Mouse (Mus musculus) ES-CJ7 (cell line): ENCODE data around the gene Hivep3.

Experiments
- DNase-seq: peaks from one replicate; pipeline ENCODE4 v3.0.0; 2011; ENCODE audit warnings: low read depth, low spot score

The Hivep3 gene

DNA sequence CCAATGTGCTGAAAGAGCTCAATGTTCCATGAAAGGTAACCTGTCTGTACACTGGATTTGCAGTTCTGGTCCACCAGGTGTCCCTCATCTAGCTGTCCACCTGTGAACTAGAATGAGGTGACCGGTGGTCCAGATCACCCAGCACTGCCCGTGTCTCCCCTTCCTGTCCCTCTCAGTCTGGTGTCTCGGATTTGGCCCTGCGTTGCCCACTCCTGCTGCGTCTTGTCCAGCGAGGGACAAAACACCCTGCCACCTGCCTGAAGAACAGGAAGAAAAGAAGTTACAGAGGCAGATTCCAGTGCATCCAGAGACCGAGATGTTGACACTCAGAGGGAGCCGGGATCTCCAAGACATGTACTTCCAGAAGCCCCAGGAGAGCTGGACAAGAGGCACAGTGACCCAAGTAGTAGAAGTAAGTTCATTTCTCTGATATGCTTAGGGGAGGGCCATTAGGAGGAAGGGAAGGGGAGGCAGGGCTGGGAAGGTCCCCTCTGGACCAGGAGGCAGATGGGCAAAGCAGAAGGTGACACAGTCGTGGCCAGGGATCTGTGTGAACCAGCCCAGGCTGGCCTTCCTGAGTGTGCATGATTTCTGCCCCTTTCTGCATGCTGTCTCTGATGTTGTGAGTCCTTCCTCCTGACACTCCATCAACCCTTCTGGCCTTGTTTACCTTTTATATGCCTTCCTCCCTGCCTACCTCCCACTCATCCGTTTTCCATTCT is 138.4 kb downstream of the Hivep3 start:
- no peak for DNase-seq

DNA sequence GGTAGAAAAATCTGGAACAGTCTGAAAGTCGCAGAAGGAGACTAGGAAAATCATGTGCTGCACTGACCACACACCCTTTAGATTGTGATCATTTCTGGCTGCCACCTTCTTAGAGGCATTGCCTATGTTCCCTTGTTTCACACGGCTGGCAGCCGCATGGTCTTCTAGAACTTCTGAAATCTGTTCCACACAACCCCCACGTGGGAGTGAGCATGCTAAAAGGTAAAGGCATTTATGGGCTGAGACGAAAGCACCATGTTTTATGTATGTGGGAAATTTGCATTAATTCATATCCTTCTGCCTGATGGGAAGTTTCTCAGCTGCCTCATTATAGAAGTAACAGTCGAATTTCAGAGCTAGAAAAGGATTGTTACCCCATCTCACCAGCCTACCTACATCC is 140.4 kb downstream of the Hivep3 start:
- DNase-seq = no peak

DNA sequence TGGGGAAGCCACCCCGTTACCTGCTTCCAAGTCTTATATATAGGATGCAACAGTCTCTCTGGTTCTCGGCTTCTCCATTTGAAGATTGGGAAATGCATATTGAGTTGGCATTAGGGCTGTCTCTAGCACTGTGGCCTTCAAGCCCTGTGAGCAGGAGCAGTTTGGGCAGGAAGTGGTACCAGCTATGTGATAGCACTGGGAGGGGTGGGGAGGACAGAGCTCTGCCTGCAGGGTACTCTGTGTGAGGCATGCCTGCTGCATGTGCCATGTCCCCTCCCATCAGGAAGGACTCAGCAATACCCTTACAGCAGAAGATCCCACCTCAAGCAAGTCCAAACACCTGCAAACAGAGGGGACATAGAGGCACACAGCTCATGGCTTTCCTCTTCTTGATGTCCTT is 142.0 kb downstream of the Hivep3 start:
- DNase-seq = no peak

DNA sequence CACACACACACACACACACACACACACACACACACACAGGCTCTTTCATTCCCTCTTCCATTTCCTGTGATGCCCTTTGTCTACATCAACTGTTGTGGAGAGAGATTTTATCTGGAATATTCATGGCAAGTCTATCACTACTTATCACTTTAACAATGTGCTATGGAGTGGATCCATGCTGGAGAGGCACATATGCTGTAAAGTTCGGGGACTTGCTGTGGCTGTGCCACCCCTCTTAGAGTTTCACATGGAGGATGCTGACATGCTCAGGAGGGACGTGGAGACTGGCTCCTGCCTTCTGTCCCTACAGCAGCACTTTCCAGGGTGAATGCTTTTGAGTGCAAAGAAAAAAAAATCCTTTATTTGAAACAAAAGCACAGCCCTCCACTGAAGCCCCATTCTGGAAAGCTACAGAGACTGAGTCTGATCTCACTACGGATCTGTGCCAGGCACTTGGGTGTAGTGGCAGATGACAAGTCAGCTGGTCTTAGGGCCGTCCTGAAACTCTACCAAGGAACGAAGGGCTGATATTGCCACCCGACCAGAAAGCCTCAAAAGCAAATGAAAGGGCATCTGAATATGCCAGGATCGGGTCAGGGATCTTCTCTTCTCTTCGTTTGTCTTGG is 143.1 kb downstream of the Hivep3 start:
- no peak for DNase-seq

DNA sequence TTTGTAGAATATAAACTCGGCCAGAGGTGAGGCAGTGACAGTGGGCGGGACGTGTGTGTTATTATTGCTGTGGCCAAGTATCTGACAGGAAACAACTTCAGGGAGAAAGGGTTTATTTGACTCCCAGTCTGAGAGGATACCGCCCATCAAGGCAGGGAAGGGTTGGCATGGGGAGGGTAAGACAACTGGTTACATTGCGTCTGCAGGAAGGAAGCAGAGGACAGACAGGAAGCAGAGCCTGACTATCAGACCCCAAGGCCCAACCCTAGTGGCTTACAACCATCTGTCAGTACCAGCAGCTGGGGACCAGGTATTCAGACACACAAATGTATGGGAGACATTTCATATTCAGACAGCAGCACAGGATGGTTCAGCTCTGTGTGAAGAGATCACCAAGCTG is 144.6 kb downstream of the Hivep3 start:
- DNase-seq = no peak

DNA sequence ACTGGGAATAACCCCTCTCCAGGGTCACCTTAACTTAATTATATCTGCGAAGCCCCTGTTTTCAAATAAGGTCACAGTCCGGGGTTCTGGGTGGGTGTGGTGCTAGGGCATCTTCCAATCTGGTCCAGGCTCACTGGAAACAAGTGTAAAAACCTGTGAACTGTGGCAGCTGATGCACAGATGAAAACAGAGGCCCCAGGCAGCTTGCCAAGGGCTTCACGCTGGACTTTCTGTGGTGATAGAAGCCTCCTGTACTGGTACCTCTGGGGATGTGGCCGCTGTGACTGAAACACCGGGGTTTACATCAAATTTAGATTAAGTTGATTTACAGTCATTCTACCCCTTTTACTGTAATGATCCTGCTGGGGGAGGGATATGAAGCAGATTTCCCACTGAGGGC is 146.1 kb downstream of the Hivep3 start:
- no peak for DNase-seq

DNA sequence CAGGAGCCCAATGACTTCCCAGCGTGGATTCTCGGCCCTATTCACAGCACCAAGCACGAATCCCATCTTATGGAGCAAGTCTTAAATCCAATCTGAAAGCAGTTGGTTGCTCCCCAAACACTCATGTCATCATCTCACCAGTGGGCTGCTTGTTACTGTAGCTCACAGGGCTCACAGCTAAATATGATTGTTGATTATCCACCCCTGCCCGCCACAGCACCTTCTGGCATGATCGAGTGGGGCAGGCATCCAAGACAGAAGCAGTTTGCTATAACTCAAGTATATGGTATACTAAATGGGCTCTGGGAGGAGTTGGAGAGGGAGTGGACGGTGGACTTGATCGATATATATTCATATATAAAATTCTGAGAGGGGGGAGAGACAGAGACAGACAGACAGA is 146.7 kb downstream of the Hivep3 start:
- no peak for DNase-seq

DNA sequence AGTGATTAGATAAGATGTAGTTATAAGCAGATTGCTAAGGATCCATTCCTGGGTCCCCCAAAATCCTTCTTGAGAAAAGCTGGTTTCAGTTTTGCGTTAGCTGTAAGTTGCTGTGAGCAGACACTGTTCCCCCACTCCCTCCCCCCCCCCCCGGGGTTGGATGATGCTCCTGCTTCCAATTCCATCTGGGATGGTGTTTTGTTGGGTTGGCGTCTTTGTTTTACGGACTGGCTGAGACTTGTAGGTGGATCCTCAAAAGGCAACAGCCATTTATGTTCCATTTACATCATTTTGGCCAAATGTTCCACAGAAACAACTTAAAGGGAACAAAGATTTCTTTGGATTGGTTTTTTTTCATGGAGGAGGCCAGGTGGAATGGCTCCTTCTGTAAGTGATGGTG is 147.7 kb downstream of the Hivep3 start:
- DNase-seq = no peak

DNA sequence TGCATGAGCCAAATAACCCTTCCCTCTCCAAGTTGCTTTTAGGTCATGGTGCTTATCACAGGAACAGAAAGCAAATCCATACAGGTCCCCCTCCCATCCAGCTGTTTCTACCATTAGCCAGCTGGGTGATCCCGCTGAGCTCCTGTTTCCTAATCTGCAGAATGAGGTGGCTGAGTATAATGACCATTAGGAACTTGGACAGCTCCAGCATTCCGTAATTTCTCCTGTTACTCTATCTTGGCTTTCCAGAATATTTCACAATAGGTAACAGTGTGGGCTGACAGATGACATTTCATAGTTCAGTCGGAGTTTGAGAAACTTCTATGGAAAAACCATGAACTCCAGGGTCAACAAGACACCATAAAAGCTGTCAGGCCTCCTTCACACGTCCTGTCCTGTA is 148.8 kb downstream of the Hivep3 start:
- DNase-seq = no peak

DNA sequence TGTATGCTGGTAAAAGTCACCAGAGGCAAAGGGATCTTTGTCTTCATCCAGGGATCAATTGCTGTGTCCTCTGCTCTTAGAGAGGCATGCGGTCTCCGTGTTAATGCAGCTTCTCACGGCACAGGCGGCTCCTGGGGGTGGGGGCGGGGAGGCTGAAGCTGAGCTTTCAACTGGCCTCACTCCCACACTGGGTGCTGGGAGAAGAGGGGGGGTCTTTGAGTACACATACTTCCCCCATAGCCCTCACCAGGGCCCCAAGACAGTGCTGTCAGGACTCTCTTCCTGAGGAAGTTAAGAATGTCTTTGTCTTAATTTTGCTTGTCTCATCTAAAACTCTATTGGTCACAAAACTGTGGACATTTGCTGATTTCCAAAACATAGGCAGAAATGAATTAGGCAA is 149.2 kb downstream of the Hivep3 start:
- DNase-seq = no peak

DNA sequence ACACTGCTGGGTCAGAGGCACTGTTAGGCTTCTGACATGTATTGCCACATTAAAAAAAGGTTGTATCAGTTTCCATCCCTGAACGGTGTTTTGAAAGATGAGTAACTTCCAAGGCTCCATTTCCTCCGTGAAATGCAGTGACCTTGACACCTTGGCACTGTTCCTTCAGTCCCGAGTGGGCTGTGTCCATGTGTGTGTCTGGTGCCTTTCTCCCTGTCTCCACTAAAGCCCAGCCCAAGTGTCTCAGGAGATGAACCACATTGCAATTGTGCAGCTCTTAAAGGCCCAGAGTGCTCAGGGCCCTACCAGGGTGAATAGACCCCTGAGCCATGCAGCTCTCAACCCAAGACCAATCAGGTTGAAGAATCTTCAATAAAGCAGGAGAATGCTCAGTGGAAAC is 153.0 kb downstream of the Hivep3 start:
- DNase-seq = no peak

DNA sequence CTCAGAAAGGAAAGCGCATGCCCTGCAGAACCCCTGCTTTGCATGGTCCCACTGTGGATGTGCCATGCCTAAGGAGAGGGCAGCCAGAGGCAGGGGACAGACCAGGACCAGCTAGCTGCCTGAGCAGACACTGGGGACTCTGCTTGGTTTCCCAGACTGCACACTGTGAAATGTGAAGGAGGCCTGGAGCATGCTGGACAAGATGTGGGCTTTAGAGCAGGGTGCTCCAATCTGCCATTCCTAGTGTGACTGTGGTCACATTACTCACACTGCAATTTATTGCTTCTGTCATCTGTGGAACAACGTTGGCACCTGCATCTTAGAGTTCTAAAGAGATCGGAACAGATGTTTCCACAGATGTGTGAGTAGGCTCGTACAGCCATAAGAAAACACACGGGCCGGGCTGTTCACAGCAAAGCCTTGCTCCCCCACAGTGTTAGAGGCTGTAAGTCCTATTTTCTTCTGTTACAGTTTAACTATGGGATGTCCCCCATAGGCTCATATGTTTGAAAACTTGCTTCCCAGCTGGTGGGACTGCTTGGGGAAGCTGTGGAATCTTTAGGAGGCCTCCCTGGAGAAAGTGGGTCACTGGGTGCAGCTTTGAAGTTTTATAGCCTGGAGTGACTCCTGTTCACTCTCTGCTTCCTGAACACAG is 154.1 kb downstream of the Hivep3 start:
- DNase-seq = no peak

DNA sequence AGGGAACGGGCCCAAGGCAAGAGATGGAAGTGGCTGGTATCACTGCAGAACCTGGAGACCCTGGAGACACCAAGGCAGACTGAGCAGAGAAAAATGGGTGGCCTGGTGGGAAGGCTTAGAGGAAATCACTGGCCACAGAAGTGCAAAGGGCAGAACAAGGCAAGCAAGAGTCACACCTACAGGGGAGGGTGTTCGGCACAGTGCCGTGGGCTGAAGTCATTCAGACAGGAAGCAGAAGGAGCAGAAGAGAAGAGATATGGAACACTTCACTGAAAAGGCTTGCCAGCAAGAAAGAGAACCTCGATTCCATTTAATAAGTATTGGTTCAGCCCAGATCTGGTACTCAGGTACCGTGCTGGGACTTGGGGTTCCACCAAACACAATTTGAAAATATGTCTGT is 156.2 kb downstream of the Hivep3 start:
- DNase-seq = no peak

DNA sequence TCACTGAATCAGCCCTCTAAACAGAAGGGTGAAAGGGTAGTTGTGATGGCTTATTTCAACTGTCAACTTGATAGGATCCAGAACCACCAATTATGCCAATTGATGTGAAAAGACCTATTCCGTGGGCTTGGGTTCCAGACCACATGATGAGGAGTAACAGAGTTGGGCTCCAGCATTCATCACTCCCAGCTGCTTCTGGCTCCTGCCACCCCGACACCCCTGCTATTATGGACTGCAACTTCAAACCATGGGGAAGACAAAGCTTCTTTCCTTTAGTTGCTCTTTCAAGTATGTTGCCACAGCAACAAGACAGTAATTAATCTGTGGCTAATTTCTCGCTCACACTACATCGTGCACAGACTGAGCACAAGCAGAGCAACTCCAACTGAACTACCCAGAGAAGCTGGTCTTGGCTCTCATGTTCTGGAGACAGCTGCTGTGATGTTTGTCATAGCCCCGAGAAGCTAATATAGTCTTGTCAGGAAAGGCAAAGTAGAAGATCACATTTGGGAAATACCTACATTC is 159.7 kb downstream of the Hivep3 start:
- no peak for DNase-seq

DNA sequence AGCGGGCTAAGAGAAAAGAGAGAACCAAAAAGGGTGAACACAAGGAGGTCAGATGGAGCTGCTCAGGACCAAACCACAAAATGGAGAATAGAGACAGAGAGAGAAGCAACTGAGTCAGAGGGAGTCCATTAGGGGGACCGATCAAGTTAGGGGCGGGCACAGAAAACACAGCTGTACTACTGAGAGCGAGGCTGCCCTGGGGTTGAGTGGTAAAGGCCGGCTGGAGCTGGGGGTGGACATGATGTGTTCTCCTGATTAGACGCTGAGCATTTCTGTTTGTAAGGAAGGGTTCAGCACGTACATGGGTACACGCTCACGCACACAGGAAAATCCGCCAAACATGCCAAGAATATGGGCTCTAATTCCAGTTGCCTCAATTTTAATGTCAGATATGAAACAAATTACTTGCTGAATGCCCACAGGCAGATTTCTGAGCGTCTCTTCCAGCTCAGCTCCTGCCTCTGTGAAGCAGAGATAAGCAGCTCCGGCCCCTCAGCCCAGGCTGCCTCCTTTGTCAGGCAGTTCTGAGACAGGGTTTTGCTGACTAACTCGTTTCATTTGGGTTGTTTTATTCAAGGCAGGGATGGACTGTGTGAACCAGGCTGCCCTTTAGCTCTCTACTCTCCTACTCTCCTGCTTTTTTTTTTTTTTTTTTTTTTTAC is 161.3 kb downstream of the Hivep3 start:
- DNase-seq = no peak

DNA sequence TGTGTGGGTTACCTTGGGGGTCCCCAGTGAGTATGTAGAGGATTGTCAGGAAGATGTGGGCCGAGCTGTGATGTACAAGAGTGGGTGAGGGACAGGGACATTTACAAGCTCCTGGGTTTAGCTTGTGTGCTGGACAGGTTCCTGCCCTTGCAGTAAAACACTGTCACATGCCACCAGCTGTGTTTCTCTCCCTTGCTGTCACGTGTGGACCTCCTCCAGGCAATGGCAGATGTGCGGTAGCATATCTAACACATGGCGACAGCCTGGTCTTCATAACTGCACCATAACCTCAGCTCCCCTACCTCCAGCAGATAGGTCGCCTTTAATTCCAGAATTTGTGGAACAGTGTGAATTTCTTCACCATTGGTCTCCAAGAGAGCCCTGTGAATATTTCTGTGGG is 161.9 kb downstream of the Hivep3 start:
- no peak for DNase-seq

DNA sequence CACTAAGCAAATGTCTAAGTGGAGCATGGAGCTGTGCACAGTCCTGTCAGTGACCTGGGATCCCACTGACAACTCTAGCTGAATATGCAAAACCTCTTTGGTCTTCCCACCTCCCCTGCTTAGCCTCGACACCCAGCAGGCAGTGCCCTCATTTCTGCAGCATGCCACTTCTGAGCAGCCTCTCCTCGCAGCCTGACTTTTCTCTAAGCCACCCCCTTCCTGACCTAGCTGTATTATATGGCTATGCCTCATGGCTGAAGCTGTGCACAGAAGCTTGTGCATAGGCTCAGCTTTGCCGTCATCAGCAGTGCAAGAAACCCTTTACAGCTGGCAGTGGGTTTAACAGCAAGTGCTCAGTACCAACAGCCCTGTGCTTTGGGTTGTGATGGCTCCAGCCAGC is 163.0 kb downstream of the Hivep3 start:
- no peak for DNase-seq

DNA sequence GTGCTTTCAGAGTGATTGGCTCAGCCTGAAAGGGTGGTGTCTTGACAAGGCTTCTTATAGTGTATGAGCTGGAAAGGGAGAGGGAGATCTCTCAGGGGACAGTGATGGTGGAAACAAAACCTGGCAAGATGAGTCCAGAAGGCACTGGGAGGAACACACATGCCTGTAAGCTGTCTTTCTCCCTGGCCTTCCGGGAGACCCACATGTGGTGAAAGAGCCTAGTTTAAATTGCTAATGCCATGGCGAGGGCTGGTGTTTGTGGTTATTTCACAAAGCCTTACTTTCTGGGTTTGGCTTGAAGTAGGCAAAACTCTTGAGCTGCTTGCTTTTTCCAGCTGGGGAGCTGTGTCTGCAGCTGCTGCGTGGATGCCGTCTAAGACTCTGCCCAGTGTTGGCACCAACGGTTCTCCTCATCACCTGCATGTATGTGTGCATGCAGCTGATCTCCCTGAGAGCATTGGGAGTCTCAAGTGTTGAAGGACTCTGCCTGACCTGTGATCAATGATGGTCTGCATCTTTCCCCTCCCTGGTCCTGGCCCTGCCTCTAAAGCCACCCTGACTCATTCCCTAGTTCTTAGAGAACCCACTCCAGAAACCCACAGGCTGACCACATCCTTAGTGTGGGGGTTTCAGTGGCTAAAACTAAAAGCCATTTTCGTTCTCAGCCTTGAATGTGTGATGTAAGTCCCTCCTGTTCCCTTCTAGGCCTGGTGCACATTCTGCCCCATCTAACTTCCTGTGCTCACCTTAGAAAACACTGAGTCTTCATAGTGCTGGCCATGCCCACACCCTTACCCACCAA is 163.7 kb downstream of the Hivep3 start:
- no peak for DNase-seq

DNA sequence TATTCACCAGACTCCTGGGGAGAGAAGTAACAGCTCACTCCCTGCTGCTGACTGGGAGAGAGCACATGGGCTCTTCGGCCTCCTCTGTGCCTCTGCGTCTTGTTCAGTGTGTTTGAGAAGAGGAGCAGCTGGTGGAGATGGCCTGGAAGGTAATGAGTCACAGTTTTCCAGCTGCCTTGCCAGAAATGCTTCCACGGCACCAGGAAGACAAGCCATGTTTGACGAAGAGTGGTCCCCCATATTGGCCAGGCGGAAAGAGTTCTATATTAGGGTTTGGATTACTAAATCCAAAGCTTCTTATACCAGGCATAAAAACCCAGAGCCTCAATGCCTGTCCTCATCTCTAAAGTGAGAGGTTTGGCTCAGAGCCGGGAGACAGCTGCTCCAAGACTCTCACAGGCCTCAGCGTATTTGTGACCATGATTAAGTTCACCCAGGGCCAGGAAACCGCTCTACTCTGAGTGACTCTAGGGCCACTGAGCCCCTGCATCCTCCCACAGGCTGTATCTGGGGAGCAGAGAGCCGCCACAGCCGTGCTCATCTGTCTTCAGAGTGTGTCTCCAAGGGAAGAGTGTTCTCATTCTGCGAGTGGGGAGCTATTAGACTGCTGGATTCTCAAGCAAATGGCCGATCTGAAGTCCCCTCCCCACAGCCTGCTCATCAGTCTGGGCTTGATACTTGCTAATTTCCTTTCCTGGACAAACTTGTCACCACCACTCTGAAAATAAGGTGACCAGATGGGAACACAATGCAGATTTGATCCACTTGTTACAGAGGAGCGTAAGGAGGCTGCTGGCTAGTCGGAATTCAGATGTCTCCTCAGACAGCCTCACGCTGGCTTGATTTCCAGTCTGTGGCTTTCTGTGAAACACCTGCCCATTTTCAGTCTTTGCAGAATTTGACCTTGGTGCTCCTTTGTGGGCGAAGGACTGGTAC is 168.2 kb downstream of the Hivep3 start:
- DNase-seq = no peak

DNA sequence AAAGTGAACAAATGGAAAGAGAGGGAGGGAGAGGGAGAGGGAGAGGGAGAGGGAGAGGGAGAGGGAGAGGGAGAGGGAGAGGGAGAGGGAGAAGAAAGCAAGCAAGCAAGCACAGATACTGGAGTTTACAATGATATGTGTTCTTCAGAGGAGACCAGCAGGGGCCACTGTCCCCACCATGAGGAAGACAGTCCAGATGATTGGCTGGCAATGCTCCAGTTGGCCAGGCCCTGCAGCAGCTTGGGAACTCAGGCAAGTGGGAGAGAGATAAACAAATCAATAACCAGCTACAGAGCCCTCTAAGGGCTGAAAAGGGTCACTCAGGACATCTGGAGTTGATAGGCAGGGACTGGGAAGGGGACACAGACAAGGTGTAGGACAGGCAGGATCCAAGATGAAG is 169.7 kb downstream of the Hivep3 start:
- DNase-seq = no peak
